Mouse (Mus musculus) ES-CJ7 (cell line): ENCODE measurements at regions not wholly inside any gene's neighbourhood (a gene's known extent, or its start where the extent isn't known, plus 50 kb on each side); places are given as distances from the start of the nearest gene placed in this dataset.

Source experiments
- DNase-seq: peaks from one replicate; pipeline ENCODE4 v3.0.0; 2011; ENCODE audit warnings: low read depth, low spot score

- no peak for DNase-seq
Observed at GRCm38 (mm10) chr4:97381084-97381483, 198.1 kb upstream of the Gm10192 start.

- no peak for DNase-seq
Observed at GRCm38 (mm10) chr4:97377593-97378542, 194.9 kb upstream of the Gm10192 start.

GRCm38 (mm10) chr4:97360473-97360872, 177.5 kb upstream of the Gm10192 start:
- no peak for DNase-seq

GRCm38 (mm10) chr4:97357958-97358357, 175.0 kb upstream of the Gm10192 start:
- DNase-seq = no peak

GRCm38 (mm10) chr4:97346799-97347198, 163.8 kb upstream of the Gm10192 start:
- no peak for DNase-seq

- DNase-seq = no peak
Observed at GRCm38 (mm10) chr4:97344335-97344734, 161.4 kb upstream of the Gm10192 start.

GRCm38 (mm10) chr4:97343378-97343777, 160.4 kb upstream of the Gm10192 start:
- DNase-seq = no peak
